Mouse (Mus musculus) midbrain, embryonic 16.5 days (tissue): ENCODE data around the gene Tmem218. TPM values are rescaled to one million over a fixed set of nuclear protein-coding genes. Genes with fewer than 3 reads are reported as not detected.

ENCODE experiments used
- ATAC-seq: fragments of 200-750 bp; cut with Nextera tagmentation; 2 replicates; pipeline ENCODE4 v1.8.0; 2017; ENCODE audit warnings: moderate TSS enrichment
- H3K27ac ChIP-seq: fragments of 300-500 bp; sonication (generic); 2 replicates; pipeline ENCODE4 v1.5.1; 2014; ENCODE audit warnings: mild to moderate bottlenecking, low read length, mixed read lengths
- H3K27me3 ChIP-seq: fragments of 300-500 bp; sonication (generic); 2 replicates; pipeline ENCODE4 v1.6.1; 2014; ENCODE audit warnings: low read depth, low read length, mixed read lengths; ENCODE audit not compliant: control insufficient read depth, insufficient read depth
- H3K36me3 ChIP-seq: fragments of 300-500 bp; sonication (generic); 2 replicates; pipeline ENCODE4 v1.6.1; 2014; ENCODE audit warnings: mild to moderate bottlenecking, low read length, moderate library complexity, mixed read lengths; ENCODE audit not compliant: control insufficient read depth, insufficient read depth
- H3K4me1 ChIP-seq: fragments of 300-500 bp; sonication (generic); 2 replicates; pipeline ENCODE4 v1.6.1; 2014; ENCODE audit warnings: mild to moderate bottlenecking, low read length, mixed read lengths; ENCODE audit not compliant: control insufficient read depth, insufficient read depth
- H3K4me2 ChIP-seq: fragments of 300-500 bp; sonication (generic); 2 replicates; pipeline ENCODE4 v1.6.1; 2014; ENCODE audit warnings: mild to moderate bottlenecking, low read length, mixed read lengths
- H3K4me3 ChIP-seq: fragments of 300-500 bp; sonication (generic); 2 replicates; pipeline ENCODE4 v1.5.1; 2014; ENCODE audit warnings: low read depth, mild to moderate bottlenecking, low read length, moderate library complexity, mixed read lengths
- H3K9ac ChIP-seq: fragments of 300-500 bp; sonication (generic); 2 replicates; pipeline ENCODE4 v1.6.1; 2014; ENCODE audit warnings: low read depth, low read length, mixed read lengths
- H3K9me3 ChIP-seq: fragments of 300-500 bp; sonication (generic); replicated peaks from 2 replicates; pipeline ENCODE4 v1.6.1; 2014; ENCODE audit warnings: mild to moderate bottlenecking, low read length, mixed read lengths; ENCODE audit not compliant: control insufficient read depth, poor library complexity, severe bottlenecking
- WGBS: fragments of 180-500 bp; shearing (Covaris S2); extraction: QIAGEN DNeasy Blood & Tissue Kit; methylation state at CpG from one replicate; pipeline ENCODE4 v1.1.7; 2014; 5-methylcytosine and 5-hydroxymethylcytosine counted together
- polyA plus RNA-seq: library from polyadenylated mRNA; unstranded; fragments of >200 nt; fragmentation: Nextera tagmentation; extraction: Ambion mirVana; gene quantifications from 2 replicates; pipeline ENCODE4 v1.2.1, GENCODE M21; 2015

Tmem218 gene
- polyA plus RNA-seq, 1 experiment from 2014 or later: 10.0 TPM

- no peaks in the 10 kb centered on the region for H3K9me3 ChIP-seq
- no peaks in the 10 kb centered on the region for H3K27me3 ChIP-seq
- H3K4me2 ChIP-seq: no peak overlapping the region
- 94% methylated on average over 2 of the region's 2 CpGs for WGBS
- no peak for ATAC-seq
- H3K27ac ChIP-seq: no peak overlapping the region
- H3K9ac ChIP-seq: no peak overlapping the region
- H3K4me3 ChIP-seq: no peak overlapping the region
- H3K4me1 ChIP-seq: no peaks in the 10 kb centered on the region
- no peaks in the 10 kb centered on the region for H3K36me3 ChIP-seq
Observed at GRCm38 (mm10) chr9:37266622-37267021, 58.6 kb downstream of the Tmem218 start.

Other genes with a start within 250 kb of the Tmem218 start
- gene Pknox2, start 60.8 kb upstream of the Tmem218 start, polyA plus RNA-seq: 32.5 and 34.3 TPM in 2 replicates
- gene Slc37a2, start 47.5 kb downstream of the Tmem218 start, polyA plus RNA-seq: 0.76 and 1.7 TPM in 2 replicates
- 7.3 and 9.2 TPM in 2 replicates for gene Ccdc15, start 140.2 kb downstream of the Tmem218 start, polyA plus RNA-seq
- gene Hepacam, start 159.1 kb downstream of the Tmem218 start, polyA plus RNA-seq: 14.2 and 28.3 TPM in 2 replicates
- 4.2 and 5.5 TPM in 2 replicates for gene Robo4, start 193.7 kb downstream of the Tmem218 start, polyA plus RNA-seq
- 4.2 and 17.6 TPM in 2 replicates for gene Robo3, start 225.0 kb downstream of the Tmem218 start, polyA plus RNA-seq